Mouse (Mus musculus) C2C12 (cell line): ENCODE measurements at regions not wholly inside any gene's neighbourhood (a gene's known extent, or its start where the extent isn't known, plus 50 kb on each side); places are given as distances from the start of the nearest gene placed in this dataset.

Experiments used
- CEBPB ChIP-seq: IDR thresholded peaks from one replicate; pipeline ENCODE4 v1.6.1; 2011; ENCODE audit warnings: low read depth, mild to moderate bottlenecking, control low read depth, moderate library complexity
- CTCF ChIP-seq: IDR thresholded peaks from one replicate; pipeline ENCODE4 v1.5.1; 2011; ENCODE audit not compliant: control insufficient read depth, insufficient read depth, insufficient read length
- FOSL1 ChIP-seq: IDR thresholded peaks from one replicate; pipeline ENCODE4 v1.8.0; 2011; ENCODE audit warnings: mild to moderate bottlenecking, low read length; ENCODE audit not compliant: poor library complexity, insufficient read depth, severe bottlenecking
- MAX ChIP-seq: IDR thresholded peaks from one replicate; pipeline ENCODE4 v1.6.1; 2011; ENCODE audit warnings: mild to moderate bottlenecking, control low read depth
- MYOD1 ChIP-seq: IDR thresholded peaks from one replicate; pipeline ENCODE4 v1.6.1; 2011; ENCODE audit warnings: low read depth; ENCODE audit not compliant: control insufficient read depth, insufficient read length
- MYOG ChIP-seq: IDR thresholded peaks from one replicate; pipeline ENCODE4 v1.6.1; 2011; ENCODE audit not compliant: control insufficient read depth, insufficient read length; ENCODE audit errors: extremely low read depth
- USF1 ChIP-seq: IDR thresholded peaks from one replicate; pipeline ENCODE4 v1.6.1; 2011; ENCODE audit warnings: low read depth, mild to moderate bottlenecking, control low read depth, moderate library complexity

- TF ChIP-seq CTCF: no peak
- TF ChIP-seq MYOG: no peak
- TF ChIP-seq MYOD1: no peak
- TF ChIP-seq USF1: no peak
- TF ChIP-seq MAX: no peak
- no peak for TF ChIP-seq CEBPB
- TF ChIP-seq FOSL1: no peak
These were observed 124.3 kb upstream of the Haao start for GRCm38 (mm10) chr17:83972026-83972425.
